Mouse (Mus musculus): ENCODE results near the gene Lrrc75b.

Gene Lrrc75b

GRCm38 (mm10) chr10:75504234-75505129 is 55.6 kb downstream of the Lrrc75b start:
- DNase-seq (ENCODE audit: extremely low read depth, low read depth, low spot score), result no peak

- DNase-seq (ENCODE audit: extremely low read depth, low read depth, low spot score), result no peak
Measured at GRCm38 (mm10) chr10:75503692-75504091, 56.4 kb downstream of the Lrrc75b start.

GRCm38 (mm10) chr10:75501641-75502040 is 58.5 kb downstream of the Lrrc75b start:
- no peak for DNase-seq (ENCODE audit: extremely low read depth, low read depth, low spot score)

GRCm38 (mm10) chr10:75500345-75500744 is 59.8 kb downstream of the Lrrc75b start:
- no peak for DNase-seq (ENCODE audit: extremely low read depth, low read depth, low spot score)
